Comparison of ENCODE assay signal across 8 mouse cellular contexts in genomic region chr9:106819201-106819600, GRCm38 (mm10). TPM values are rescaled to one million over a fixed set of nuclear protein-coding genes. Genes with fewer than 3 reads are reported as not detected.
DNase-seq lines count a peak whose midpoint lies in the region; ATAC-seq and TF ChIP-seq lines count a peak whose summit lies in the region.

No protein-coding gene starts in this region.

- H3K4me3 ChIP-seq in gastrocnemius, adult 2 months: no peak overlapping the region
- H3K4me3 ChIP-seq in lung, postnatal 0 days (ENCODE audit: low read depth, low read length): no peak overlapping the region
- H3K4me3 ChIP-seq in lung, adult 2 months (replicated peaks; ENCODE audit: extremely low read depth, low read depth, low read length): no peak overlapping the region
- H3K4me3 ChIP-seq in midbrain, embryonic 15.5 days: no peak overlapping the region

- ATAC-seq in lung, postnatal 0 days: no peak
- no peak for ATAC-seq in midbrain, embryonic 15.5 days (replicated peaks)
- ATAC-seq in megakaryocyte progenitor cell, adult 5-6 weeks (replicated peaks; ENCODE audit: poor library complexity): no peak

- no peak overlapping the region for H3K4me2 ChIP-seq in lung, postnatal 0 days (replicated peaks; ENCODE audit: low read depth, low read length)
- H3K4me2 ChIP-seq in midbrain, embryonic 15.5 days: no peak overlapping the region

- TF ChIP-seq CTCF in gastrocnemius, adult 2 months (IDR thresholded peaks at IDR 0.05): peak; percentile 63
- TF ChIP-seq CTCF in lung, postnatal 0 days (IDR thresholded peaks at IDR 0.05): peak; percentile 62
- TF ChIP-seq CTCF in lung, adult 2 months (IDR thresholded peaks at IDR 0.05; ENCODE audit: insufficient read depth, low read length): no peak

- intact Hi-C loops in gastrocnemius, adult 2 months (cut with DNase I): no loop called here

- no peaks in the 10 kb centered on the region for H3K4me1 ChIP-seq in lung, postnatal 0 days (ENCODE audit: insufficient read depth, low read depth, low read length)
- H3K4me1 ChIP-seq in lung, adult 2 months (ENCODE audit: control insufficient read depth, insufficient read depth, low read length): 0 out of 2 replicates have a peak, but pooled peaks cover 3% of the 10 kb centered on the region
- H3K4me1 ChIP-seq in midbrain, embryonic 15.5 days: peaks cover 13% of the 10 kb centered on the region

- DNase-seq in gastrocnemius, adult 2 months: no peak
- no peak for DNase-seq in gastrocnemius, postnatal 10 days
- no peak for DNase-seq in lung, postnatal 0 days (ENCODE audit: low spot score)
- DNase-seq in lung, adult 2 months: no peak
- DNase-seq in cerebellum, adult 9-10 months: peak; percentile 31
- peak; percentile 59 for DNase-seq in retina, postnatal 1 day

- no peaks in the 10 kb centered on the region for H3K27me3 ChIP-seq in lung, postnatal 0 days (replicated peaks; ENCODE audit: insufficient read depth, low read length)
- H3K27me3 ChIP-seq in midbrain, embryonic 15.5 days (replicated peaks): no peaks in the 10 kb centered on the region

- no peak for TF ChIP-seq POLR2A in lung, adult 2 months (IDR thresholded peaks at IDR 0.05; ENCODE audit: borderline replicate concordance, extremely low read depth, low read depth, low read length)

- TF ChIP-seq EP300 in lung, postnatal 0 days (IDR thresholded peaks at IDR 0.05): no peak

- no peaks in the 10 kb centered on the region for H3K36me3 ChIP-seq in lung, postnatal 0 days (ENCODE audit: insufficient read depth, low read length)
- H3K36me3 ChIP-seq in midbrain, embryonic 15.5 days (replicated peaks): no peaks in the 10 kb centered on the region

- 71% methylated on average over 1 of the region's 1 CpGs for WGBS in lung, postnatal 0 days
- WGBS in lung, adult 2 months: 97% methylated on average over 1 of the region's 1 CpGs
- 95% methylated on average over 1 of the region's 1 CpGs for WGBS in midbrain, embryonic 15.5 days

- H3K27ac ChIP-seq in gastrocnemius, adult 2 months: no peak overlapping the region
- no peak overlapping the region for H3K27ac ChIP-seq in lung, postnatal 0 days (ENCODE audit: low read length)
- H3K27ac ChIP-seq in midbrain, embryonic 15.5 days: no peak overlapping the region

- H3K9ac ChIP-seq in lung, postnatal 0 days (replicated peaks; ENCODE audit: low read depth): no peak overlapping the region
- H3K9ac ChIP-seq in midbrain, embryonic 15.5 days: no peak overlapping the region

- no peaks in the 10 kb centered on the region for H3K9me3 ChIP-seq in lung, postnatal 0 days (ENCODE audit: low read length)
- H3K9me3 ChIP-seq in midbrain, embryonic 15.5 days: no peaks in the 10 kb centered on the region

RNA-seq across cellular contexts. Expression of gene Dcaf1, which starts 2.5 kb away (rescaled TPM):
- 10 to 100 TPM; 18.4 to 19.5 TPM for total RNA-seq in gastrocnemius, adult 2 months (2021)
- total RNA-seq in gastrocnemius, postnatal 10 days (2021): 10 to 100 TPM; 14.8 to 20.6 TPM
- 5.9 and 7.2 TPM in 2 replicates for polyA plus RNA-seq in lung, postnatal 0 days (2015; fragmentation: Nextera tagmentation; extraction: Ambion mirVana)
- 9.3 and 13.5 TPM in 2 replicates for polyA plus RNA-seq in lung, adult 2 months (2012; rRNA removed)
- polyA plus RNA-seq in midbrain, embryonic 15.5 days (2015; fragmentation: Nextera tagmentation; extraction: Ambion mirVana): 20.2 and 20.9 TPM in 2 replicates
- total RNA-seq in megakaryocyte progenitor cell, adult 5-6 weeks (2015): 67.7 and 74.1 TPM in 2 replicates
- 38.1 and 50.1 TPM in 2 replicates for total RNA-seq in megakaryocyte progenitor cell, adult 5-6 weeks (2017)

RNA-seq across cellular contexts. Expression of gene Rad54l2, which starts 30.2 kb away (rescaled TPM):
- total RNA-seq in gastrocnemius, adult 2 months (2021): 1 to 10 TPM; 6.4 to 6.9 TPM
- total RNA-seq in gastrocnemius, postnatal 10 days (2021): 10 to 100 TPM in 1 of 2 experiments, 1 to 10 TPM in 1; 8.5 to 11.5 TPM
- polyA plus RNA-seq in lung, postnatal 0 days (2015; fragmentation: Nextera tagmentation; extraction: Ambion mirVana): 2.5 and 2.8 TPM in 2 replicates
- 24.5 and 29.0 TPM in 2 replicates for polyA plus RNA-seq in lung, adult 2 months (2012; rRNA removed)
- 8.1 and 9.0 TPM in 2 replicates for polyA plus RNA-seq in midbrain, embryonic 15.5 days (2015; fragmentation: Nextera tagmentation; extraction: Ambion mirVana)
- 11.4 and 12.8 TPM in 2 replicates for total RNA-seq in megakaryocyte progenitor cell, adult 5-6 weeks (2015)
- 11.0 and 19.8 TPM in 2 replicates for total RNA-seq in megakaryocyte progenitor cell, adult 5-6 weeks (2017)

Comparison
In these comparisons a context has a peak if more than half of its experiments do, and no peak if none do; other contexts are left out.
1. DNase-seq: peak in cerebellum, adult 9-10 months (single experiment) and retina, postnatal 1 day (single experiment); none in gastrocnemius, adult 2 months (single experiment), gastrocnemius, postnatal 10 days (single experiment), lung, postnatal 0 days (single experiment) and lung, adult 2 months (single experiment).